Mouse (Mus musculus): ENCODE measurements at regions not wholly inside any gene's neighbourhood (a gene's known extent, or its start where the extent isn't known, plus 50 kb on each side); places are given as distances from the start of the nearest gene placed in this dataset.

- Histone ChIP-seq H3K27ac (ENCODE audit: insufficient read depth, low read depth) (no peak overlapping the region), H3K4me1 (ENCODE audit: control insufficient read depth in 1 of 2, insufficient read depth in 2 of 2) (peaks cover 29 to 65% of the 10 kb centered on the region in 2 experiments), H3K4me3 (replicated peaks in 1 of 3; ENCODE audit: low read depth in 2 of 3, low read length in 2 of 3, poor library complexity in 1 of 3) (no peak overlapping the region), H3K27me3 (replicated peaks) (peaks cover 4% of the 10 kb centered on the region), H3K9ac (ENCODE audit: insufficient read depth, low read depth) (no peak overlapping the region), H3K79me2 (replicated peaks; ENCODE audit: control insufficient read depth, extremely low read depth, insufficient read depth, poor library complexity, severe bottlenecking) (no peaks in the 10 kb centered on the region), H3K36me3 (replicated peaks in 1 of 2; ENCODE audit: control insufficient read depth in 1 of 2, insufficient read depth in 1 of 2, low read length in 1 of 2) (no peaks in the 10 kb centered on the region), H3K9me3 (replicated peaks; ENCODE audit: low read length) (peaks cover 9% of the 10 kb centered on the region), H3K4me2 (ENCODE audit: insufficient read depth, low read depth, poor library complexity, severe bottlenecking) (no peak overlapping the region)
- TF ChIP-seq CHD1 (IDR thresholded peaks at IDR 0.05; ENCODE audit: low read depth, low read length): no peak
- TF ChIP-seq POLR2A (IDR thresholded peaks at IDR 0.05; ENCODE audit: low read depth, low read length): no peak
- no peak for TF ChIP-seq MAFK (IDR thresholded peaks at IDR 0.05; ENCODE audit: insufficient replicate concordance, low read length)
- TF ChIP-seq HCFC1 (IDR thresholded peaks at IDR 0.05; ENCODE audit: low read depth, low read length): no peak
- TF ChIP-seq E2F4 (IDR thresholded peaks at IDR 0.05; ENCODE audit: insufficient replicate concordance, low read depth, low read length): no peak
- no peak for TF ChIP-seq ZC3H11A (IDR thresholded peaks at IDR 0.05; ENCODE audit: low read depth, low read length)
- TF ChIP-seq TBP (conservative IDR thresholded peaks at IDR 0.05; ENCODE audit: low read depth, low read length): no peak
- TF ChIP-seq MEF2A (IDR thresholded peaks at IDR 0.05; ENCODE audit: borderline replicate concordance, low read depth, low read length): no peak
- no peak for TF ChIP-seq EP300 (IDR thresholded peaks at IDR 0.05; ENCODE audit: low read length)
- no peak for TF ChIP-seq UBTF (IDR thresholded peaks at IDR 0.05; ENCODE audit: low read depth, low read length)
- no peak for TF ChIP-seq PAX5 (IDR thresholded peaks at IDR 0.05; ENCODE audit: low read length)
- TF ChIP-seq POLR2AphosphoS2 (IDR thresholded peaks at IDR 0.05; ENCODE audit: low read depth, low read length): no peak
- TF ChIP-seq NELFE (IDR thresholded peaks at IDR 0.05; ENCODE audit: low read depth, low read length): no peak
- TF ChIP-seq RCOR1 (conservative IDR thresholded peaks at IDR 0.05; ENCODE audit: low read depth, low read length): no peak
- no peak for TF ChIP-seq MXI1 (IDR thresholded peaks at IDR 0.05; ENCODE audit: low read depth, low read length)
- no peak for TF ChIP-seq IRF4 (IDR thresholded peaks at IDR 0.05; ENCODE audit: low read depth, low read length)
- TF ChIP-seq MAX (IDR thresholded peaks at IDR 0.05; ENCODE audit: low read length): no peak
- no peak for TF ChIP-seq MYC (IDR thresholded peaks at IDR 0.05; ENCODE audit: low read depth, low read length)
- no peak for TF ChIP-seq NRF1 (IDR thresholded peaks at IDR 0.05; ENCODE audit: low read depth, low read length)
- TF ChIP-seq MAZ (IDR thresholded peaks at IDR 0.05; ENCODE audit: low read depth, low read length): no peak
- no peak for DNase-seq (ENCODE audit: extremely low read depth)
- dilution Hi-C loops (cut with MboI; ENCODE audit: extremely low pct_ligation_motif_present, extremely low pct_unique_long_range_greater_than_20kb, low sequenced_read_pairs) (no loop called here), in situ Hi-C loops (cut with MboI; ENCODE audit: low pct_ligation_motif_present, low pct_unique_long_range_greater_than_20kb, low sequenced_read_pairs) (no loop called here)
Measured at GRCm38 (mm10) chr9:61241442-61241841, 130.7 kb upstream of the Tle3 start.

GRCm38 (mm10) chr9:61242167-61242860 is 129.9 kb upstream of the Tle3 start:
- H3K36me3 ChIP-seq (replicated peaks in 1 of 2; ENCODE audit: control insufficient read depth in 1 of 2, insufficient read depth in 1 of 2, low read length in 1 of 2): no peaks in the 10 kb centered on the region
- no peaks in the 10 kb centered on the region for H3K79me2 ChIP-seq (replicated peaks; ENCODE audit: control insufficient read depth, extremely low read depth, insufficient read depth, poor library complexity, severe bottlenecking)
- peak overlapping the region; percentile 89 for H3K4me2 ChIP-seq (ENCODE audit: insufficient read depth, low read depth, poor library complexity, severe bottlenecking)
- no peak overlapping the region for H3K9ac ChIP-seq (ENCODE audit: insufficient read depth, low read depth)
- in situ Hi-C loops (cut with MboI; ENCODE audit: low pct_ligation_motif_present, low pct_unique_long_range_greater_than_20kb, low sequenced_read_pairs): no loop called here
- peaks cover 29 to 60% of the 10 kb centered on the region in 2 experiments for H3K4me1 ChIP-seq (ENCODE audit: control insufficient read depth in 1 of 2, insufficient read depth in 2 of 2)
- peak; percentile 63 for DNase-seq (ENCODE audit: extremely low read depth)
- TF ChIP-seq NELFE (IDR thresholded peaks at IDR 0.05; ENCODE audit: low read depth, low read length) (no peak), IRF4 (IDR thresholded peaks at IDR 0.05; ENCODE audit: low read depth, low read length) (peak; percentile 92), MEF2A (IDR thresholded peaks at IDR 0.05; ENCODE audit: borderline replicate concordance, low read depth, low read length) (0 out of 2 replicates have a peak, but pooled peaks have one; percentile 25), EP300 (IDR thresholded peaks at IDR 0.05; ENCODE audit: low read length) (peak; percentile 94), RCOR1 (conservative IDR thresholded peaks at IDR 0.05; ENCODE audit: low read depth, low read length) (0 out of 2 replicates have a peak, but pooled peaks have one; percentile 49), ETS1 (conservative IDR thresholded peaks at IDR 0.05; ENCODE audit: low read depth, low read length) (peak; percentile 45; the same call in 1 of the 2 replicates), E2F4 (IDR thresholded peaks at IDR 0.05; ENCODE audit: insufficient replicate concordance, low read depth, low read length) (no peak), JUND (conservative IDR thresholded peaks at IDR 0.05; ENCODE audit: low read depth, low read length) (peak; percentile 39; the same call in 1 of the 2 replicates), MAX (IDR thresholded peaks at IDR 0.05; ENCODE audit: low read length) (peak; percentile 46), BHLHE40 (IDR thresholded peaks at IDR 0.05; ENCODE audit: low read depth, low read length) (peak; percentile 93), MYC (IDR thresholded peaks at IDR 0.05; ENCODE audit: low read depth, low read length) (0 out of 2 replicates have a peak, but pooled peaks have one; percentile 47), KAT2A (IDR thresholded peaks at IDR 0.05; ENCODE audit: insufficient replicate concordance, low read length) (0 out of 2 replicates have a peak, but pooled peaks have one; percentile 21), CHD2 (IDR thresholded peaks at IDR 0.05; ENCODE audit: low read length) (peak; percentile 49; the same call in 1 of the 2 replicates), MAZ (IDR thresholded peaks at IDR 0.05; ENCODE audit: low read depth, low read length) (peak; percentile 33; the same call in 1 of the 2 replicates), TCF12 (IDR thresholded peaks at IDR 0.05; ENCODE audit: low read depth, low read length) (peak; percentile 26; the same call in 1 of the 2 replicates), SIN3A (IDR thresholded peaks at IDR 0.05; ENCODE audit: low read length) (no peak)
- H3K9me3 ChIP-seq (replicated peaks; ENCODE audit: low read length): peaks cover 9% of the 10 kb centered on the region
- dilution Hi-C loops (cut with MboI; ENCODE audit: extremely low pct_ligation_motif_present, extremely low pct_unique_long_range_greater_than_20kb, low sequenced_read_pairs): no loop called here
- H3K27ac ChIP-seq (ENCODE audit: insufficient read depth, low read depth): no peak overlapping the region
- peaks cover 4% of the 10 kb centered on the region for H3K27me3 ChIP-seq (replicated peaks)
- H3K4me3 ChIP-seq (replicated peaks in 1 of 3; ENCODE audit: low read depth in 2 of 3, low read length in 2 of 3, poor library complexity in 1 of 3): peak overlapping the region in 1 of 3 experiments; percentile 32
